Comparison of ENCODE assay signal across 9 mouse cellular contexts in genomic region chr17:47841521-47841920, GRCm38 (mm10).
"Had no signal": no experiment of that assay in that cellular context is flagged by ENCODE, and none has a peak within 500 bp of the region (broad histone marks: within the 10 kb centered on the region; RNA-seq: fewer than 3 reads in every experiment).

No protein-coding gene starts in this region.

- H3K36me3 ChIP-seq: limb, embryonic 12.5 days; liver, embryonic 15.5 days; midbrain, embryonic 10.5 days; neural tube, embryonic 13.5 days had no signal

- H3K4me2 ChIP-seq: limb, embryonic 12.5 days; liver, embryonic 15.5 days; neural tube, embryonic 13.5 days had no signal

- H3K27me3 ChIP-seq: limb, embryonic 12.5 days had no signal

- H3K9ac ChIP-seq: limb, embryonic 12.5 days; liver, embryonic 15.5 days; neural tube, embryonic 13.5 days had no signal

- H3K4me3 ChIP-seq: layer of hippocampus, adult 2 months; limb, embryonic 12.5 days; liver, embryonic 15.5 days; midbrain, embryonic 10.5 days; neural tube, embryonic 13.5 days had no signal

- H3K4me1 ChIP-seq: neural tube, embryonic 13.5 days had no signal

- H3K9me3 ChIP-seq: liver, embryonic 15.5 days had no signal

- H3K27ac ChIP-seq: layer of hippocampus, adult 2 months; limb, embryonic 12.5 days; liver, embryonic 15.5 days; midbrain, embryonic 10.5 days; neural tube, embryonic 13.5 days; stomach, postnatal 0 days had no signal

- DNase-seq: midbrain, embryonic 14.5 days; right cerebral cortex, postnatal 14 days; thymus, postnatal 4 days had no signal
